Mouse (Mus musculus): ENCODE measurements at regions not wholly inside any gene's neighbourhood (a gene's known extent, or its start where the extent isn't known, plus 50 kb on each side); places are given as distances from the start of the nearest gene placed in this dataset.

GRCm38 (mm10) chr10:15886150-15886549 is 1168.1 kb upstream of the Gje1 start:
- Histone ChIP-seq H3K4me1 (ENCODE audit: insufficient read depth, low read depth, low read length) (no peaks in the 10 kb centered on the region), H3K4me3 (ENCODE audit: low read depth, low read length) (no peak overlapping the region), H3K9me3 (replicated peaks) (no peaks in the 10 kb centered on the region), H3K27me3 (ENCODE audit: insufficient read depth, low read length) (no peaks in the 10 kb centered on the region), H3K36me3 (replicated peaks) (no peaks in the 10 kb centered on the region)
- no peak for TF ChIP-seq GATA1 (IDR thresholded peaks at IDR 0.05; ENCODE audit: borderline replicate concordance, low read length)
- no peak for TF ChIP-seq POLR2AphosphoS5 (IDR thresholded peaks at IDR 0.05; ENCODE audit: insufficient replicate concordance, low read depth, low read length)
- TF ChIP-seq GATA2 (IDR thresholded peaks at IDR 0.05; ENCODE audit: borderline replicate concordance, low read depth, low read length), result no peak
- no peak for DNase-seq (ENCODE audit: low spot score)
- ATAC-seq (ENCODE audit: extremely low read depth, insufficient number of reproducible peaks, low FRiP score, poor library complexity, severe bottlenecking), result no peak

- TF ChIP-seq GATA1 (IDR thresholded peaks at IDR 0.05; ENCODE audit: borderline replicate concordance, low read length), result no peak
- no peak for TF ChIP-seq CTCF (IDR thresholded peaks at IDR 0.05; ENCODE audit: low read depth, low read length)
- TF ChIP-seq GATA2 (IDR thresholded peaks at IDR 0.05; ENCODE audit: borderline replicate concordance, low read depth, low read length), result no peak
- TF ChIP-seq TAL1 (conservative IDR thresholded peaks at IDR 0.05; ENCODE audit: low read depth, low read length), result no peak
- no peak for TF ChIP-seq POLR2AphosphoS5 (IDR thresholded peaks at IDR 0.05; ENCODE audit: insufficient replicate concordance, low read depth, low read length)
- ATAC-seq (ENCODE audit: extremely low read depth, insufficient number of reproducible peaks, low FRiP score, poor library complexity, severe bottlenecking), result no peak
- no peak for DNase-seq (ENCODE audit: low spot score)
- no peaks in the 10 kb centered on the region for H3K36me3 ChIP-seq (replicated peaks)
- no peaks in the 10 kb centered on the region for H3K9me3 ChIP-seq (replicated peaks)
- no peaks in the 10 kb centered on the region for H3K4me1 ChIP-seq (ENCODE audit: insufficient read depth, low read depth, low read length)
- H3K27me3 ChIP-seq (ENCODE audit: insufficient read depth, low read length), result no peaks in the 10 kb centered on the region
- H3K4me3 ChIP-seq (ENCODE audit: low read depth, low read length), result no peak overlapping the region
Observed at GRCm38 (mm10) chr10:15868063-15868462, 1150.0 kb upstream of the Gje1 start.

- DNase-seq (ENCODE audit: low spot score) (no peak), ATAC-seq (ENCODE audit: extremely low read depth, insufficient number of reproducible peaks, low FRiP score, poor library complexity, severe bottlenecking) (no peak)
- Histone ChIP-seq H3K4me3 (ENCODE audit: low read depth, low read length) (no peak overlapping the region), H3K36me3 (replicated peaks) (no peaks in the 10 kb centered on the region), H3K4me1 (ENCODE audit: insufficient read depth, low read depth, low read length) (no peaks in the 10 kb centered on the region), H3K27me3 (ENCODE audit: insufficient read depth, low read length) (no peaks in the 10 kb centered on the region), H3K9me3 (replicated peaks) (no peaks in the 10 kb centered on the region)
- TF ChIP-seq POLR2AphosphoS5 (IDR thresholded peaks at IDR 0.05; ENCODE audit: insufficient replicate concordance, low read depth, low read length) (no peak), TAL1 (conservative IDR thresholded peaks at IDR 0.05; ENCODE audit: low read depth, low read length) (no peak), GATA2 (IDR thresholded peaks at IDR 0.05; ENCODE audit: borderline replicate concordance, low read depth, low read length) (no peak), CTCF (IDR thresholded peaks at IDR 0.05; ENCODE audit: low read depth, low read length) (no peak), GATA1 (IDR thresholded peaks at IDR 0.05; ENCODE audit: borderline replicate concordance, low read length) (no peak)
Observed at GRCm38 (mm10) chr10:15866931-15867330, 1148.9 kb upstream of the Gje1 start.

- no peaks in the 10 kb centered on the region for H3K36me3 ChIP-seq (replicated peaks)
- no peaks in the 10 kb centered on the region for H3K4me1 ChIP-seq (ENCODE audit: insufficient read depth, low read depth, low read length)
- no peaks in the 10 kb centered on the region for H3K27me3 ChIP-seq (ENCODE audit: insufficient read depth, low read length)
- H3K9me3 ChIP-seq (replicated peaks), result no peaks in the 10 kb centered on the region
- DNase-seq (ENCODE audit: low spot score) (no peak), ATAC-seq (ENCODE audit: extremely low read depth, insufficient number of reproducible peaks, low FRiP score, poor library complexity, severe bottlenecking) (no peak)
- TF ChIP-seq TAL1 (conservative IDR thresholded peaks at IDR 0.05; ENCODE audit: low read depth, low read length) (no peak), POLR2AphosphoS5 (IDR thresholded peaks at IDR 0.05; ENCODE audit: insufficient replicate concordance, low read depth, low read length) (no peak), CTCF (IDR thresholded peaks at IDR 0.05; ENCODE audit: low read depth, low read length) (no peak), GATA1 (IDR thresholded peaks at IDR 0.05; ENCODE audit: borderline replicate concordance, low read length) (no peak), GATA2 (IDR thresholded peaks at IDR 0.05; ENCODE audit: borderline replicate concordance, low read depth, low read length) (no peak)
- no peak overlapping the region for H3K4me3 ChIP-seq (ENCODE audit: low read depth, low read length)
Observed at GRCm38 (mm10) chr10:15841381-15841780, 1123.4 kb upstream of the Gje1 start.

- no peaks in the 10 kb centered on the region for H3K4me1 ChIP-seq (ENCODE audit: insufficient read depth, low read depth, low read length)
- no peaks in the 10 kb centered on the region for H3K27me3 ChIP-seq (ENCODE audit: insufficient read depth, low read length)
- H3K36me3 ChIP-seq (replicated peaks), result no peaks in the 10 kb centered on the region
- TF ChIP-seq CTCF (IDR thresholded peaks at IDR 0.05; ENCODE audit: low read depth, low read length) (no peak), GATA1 (IDR thresholded peaks at IDR 0.05; ENCODE audit: borderline replicate concordance, low read length) (no peak), POLR2AphosphoS5 (IDR thresholded peaks at IDR 0.05; ENCODE audit: insufficient replicate concordance, low read depth, low read length) (no peak), TAL1 (conservative IDR thresholded peaks at IDR 0.05; ENCODE audit: low read depth, low read length) (no peak), GATA2 (IDR thresholded peaks at IDR 0.05; ENCODE audit: borderline replicate concordance, low read depth, low read length) (no peak)
- H3K4me3 ChIP-seq (ENCODE audit: low read depth, low read length), result no peak overlapping the region
- no peak for DNase-seq (ENCODE audit: low spot score)
- ATAC-seq (ENCODE audit: extremely low read depth, insufficient number of reproducible peaks, low FRiP score, poor library complexity, severe bottlenecking), result no peak
- H3K9me3 ChIP-seq (replicated peaks), result no peaks in the 10 kb centered on the region
Observed at GRCm38 (mm10) chr10:15832338-15832737, 1114.3 kb upstream of the Gje1 start.

- Histone ChIP-seq H3K4me3 (ENCODE audit: low read depth, low read length) (no peak overlapping the region), H3K9me3 (replicated peaks) (no peaks in the 10 kb centered on the region), H3K36me3 (replicated peaks) (no peaks in the 10 kb centered on the region), H3K27me3 (ENCODE audit: insufficient read depth, low read length) (no peaks in the 10 kb centered on the region), H3K4me1 (ENCODE audit: insufficient read depth, low read depth, low read length) (no peaks in the 10 kb centered on the region)
- TF ChIP-seq CTCF (IDR thresholded peaks at IDR 0.05; ENCODE audit: low read depth, low read length) (no peak), GATA1 (IDR thresholded peaks at IDR 0.05; ENCODE audit: borderline replicate concordance, low read length) (no peak), TAL1 (conservative IDR thresholded peaks at IDR 0.05; ENCODE audit: low read depth, low read length) (no peak), GATA2 (IDR thresholded peaks at IDR 0.05; ENCODE audit: borderline replicate concordance, low read depth, low read length) (no peak), POLR2AphosphoS5 (IDR thresholded peaks at IDR 0.05; ENCODE audit: insufficient replicate concordance, low read depth, low read length) (no peak)
- DNase-seq (ENCODE audit: low spot score) (no peak), ATAC-seq (ENCODE audit: extremely low read depth, insufficient number of reproducible peaks, low FRiP score, poor library complexity, severe bottlenecking) (no peak)
Observed at GRCm38 (mm10) chr10:15825457-15825856, 1107.4 kb upstream of the Gje1 start.

- H3K4me1 ChIP-seq (ENCODE audit: insufficient read depth, low read depth, low read length), result no peaks in the 10 kb centered on the region
- no peak for ATAC-seq (ENCODE audit: extremely low read depth, insufficient number of reproducible peaks, low FRiP score, poor library complexity, severe bottlenecking)
Observed at GRCm38 (mm10) chr10:15807271-15807670, 1089.3 kb upstream of the Gje1 start.

More at GRCm38 (mm10) chr10:15807271-15807670, 1089.3 kb upstream of the Gje1 start:
- Histone ChIP-seq H3K27me3 (ENCODE audit: insufficient read depth, low read length) (no peaks in the 10 kb centered on the region), H3K36me3 (replicated peaks) (no peaks in the 10 kb centered on the region), H3K4me3 (ENCODE audit: low read depth, low read length) (no peak overlapping the region), H3K9me3 (replicated peaks) (no peaks in the 10 kb centered on the region)
- no peak for TF ChIP-seq POLR2AphosphoS5 (IDR thresholded peaks at IDR 0.05; ENCODE audit: insufficient replicate concordance, low read depth, low read length)
- DNase-seq (ENCODE audit: low spot score), result no peak
